Mouse (Mus musculus) monocyte, adult 59 days (primary cell): ENCODE results near the gene Trim38. TPM values are rescaled to one million over a fixed set of nuclear protein-coding genes. Genes with fewer than 3 reads are reported as not detected.

Experiments used
- total RNA-seq, 2 experiments: library from RNA; stranded (reverse); gene quantifications; one replicate each; pipeline ENCODE4 v1.2.4; 2023

Trim38 gene
- not detected for total RNA-seq

DNA sequence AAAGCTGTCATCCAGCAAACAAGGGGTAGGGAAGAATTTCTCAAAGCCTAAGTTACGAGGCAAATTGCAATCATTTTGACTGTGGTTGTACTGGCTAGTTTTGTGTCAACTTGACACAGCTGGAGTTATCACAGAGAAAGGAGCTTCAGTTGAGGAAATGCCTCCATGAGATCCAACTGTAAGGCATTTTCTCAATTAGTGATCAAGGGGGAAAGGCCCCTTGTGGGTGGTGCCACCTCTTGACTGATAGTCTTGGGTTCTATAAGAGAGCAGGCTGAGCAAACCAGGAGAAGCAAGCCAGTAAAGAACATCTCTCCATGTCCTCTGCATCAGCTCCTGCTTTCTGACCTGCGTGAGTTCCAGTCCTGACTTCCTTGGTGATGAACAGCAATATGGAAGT is at the start of gene Trim38:
Trim38 (plus strand) TSS at position 301 of the 400 bp plus-strand sequence.

DNA sequence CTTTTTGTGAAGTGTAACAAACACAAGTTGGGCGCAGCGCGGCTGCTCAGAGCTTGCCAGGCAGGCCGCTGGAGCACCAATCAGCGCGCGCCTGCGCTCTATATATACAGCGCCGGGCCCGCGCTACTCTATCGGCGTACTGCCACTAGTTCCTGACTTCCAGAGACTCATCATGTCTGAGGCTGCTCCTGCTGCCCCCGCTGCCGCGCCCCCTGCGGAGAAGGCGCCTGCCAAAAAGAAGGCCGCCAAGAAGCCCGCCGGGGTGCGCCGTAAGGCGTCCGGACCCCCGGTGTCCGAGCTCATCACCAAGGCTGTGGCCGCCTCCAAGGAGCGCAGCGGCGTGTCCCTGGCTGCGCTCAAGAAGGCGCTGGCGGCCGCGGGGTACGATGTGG is 31.0 kb upstream of the Trim38 start, which contains the start of gene Hist1h1c:
Hist1h1c (plus strand) TSS at position 132 of the 392 bp plus-strand sequence.

DNA sequence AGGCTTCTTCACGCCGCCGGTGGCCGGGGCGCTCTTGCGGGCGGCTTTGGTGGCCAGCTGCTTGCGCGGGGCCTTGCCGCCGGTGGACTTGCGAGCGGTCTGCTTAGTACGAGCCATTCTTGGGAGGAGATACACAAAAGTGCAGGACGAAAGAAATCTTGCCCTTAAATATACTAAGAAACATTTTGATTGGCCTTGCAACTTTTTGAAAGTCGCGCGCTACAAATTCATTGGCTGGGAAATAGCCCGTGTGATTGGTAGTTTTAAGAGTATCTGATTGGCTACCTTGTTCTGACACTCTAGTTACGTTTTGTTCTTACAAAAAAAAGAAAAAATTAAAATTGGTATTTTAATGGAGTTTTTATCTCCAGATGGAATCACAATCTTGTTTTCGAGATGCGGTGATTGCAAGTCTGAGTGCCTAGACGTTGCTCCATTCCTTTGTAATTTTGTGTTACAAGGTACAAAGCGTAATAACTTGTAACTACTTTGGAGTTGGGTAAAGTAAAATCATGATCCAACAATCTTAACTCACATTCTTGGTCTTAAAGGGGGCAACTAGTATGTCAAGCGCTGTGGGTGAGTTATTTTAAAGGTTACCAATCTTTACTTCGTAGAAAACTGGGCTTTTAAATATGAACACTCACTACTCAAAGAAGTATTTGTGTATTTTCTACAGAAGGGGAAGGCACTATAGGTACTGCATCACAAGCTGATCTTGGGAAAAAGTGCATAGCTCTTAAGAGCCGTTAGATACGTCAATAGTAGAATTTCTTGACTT is 24.1 kb upstream of the Trim38 start, which contains the start of gene Hist1h3c:
Hist1h3c (minus strand) TSS at position 222 of the 781 bp plus-strand sequence.

DNA sequence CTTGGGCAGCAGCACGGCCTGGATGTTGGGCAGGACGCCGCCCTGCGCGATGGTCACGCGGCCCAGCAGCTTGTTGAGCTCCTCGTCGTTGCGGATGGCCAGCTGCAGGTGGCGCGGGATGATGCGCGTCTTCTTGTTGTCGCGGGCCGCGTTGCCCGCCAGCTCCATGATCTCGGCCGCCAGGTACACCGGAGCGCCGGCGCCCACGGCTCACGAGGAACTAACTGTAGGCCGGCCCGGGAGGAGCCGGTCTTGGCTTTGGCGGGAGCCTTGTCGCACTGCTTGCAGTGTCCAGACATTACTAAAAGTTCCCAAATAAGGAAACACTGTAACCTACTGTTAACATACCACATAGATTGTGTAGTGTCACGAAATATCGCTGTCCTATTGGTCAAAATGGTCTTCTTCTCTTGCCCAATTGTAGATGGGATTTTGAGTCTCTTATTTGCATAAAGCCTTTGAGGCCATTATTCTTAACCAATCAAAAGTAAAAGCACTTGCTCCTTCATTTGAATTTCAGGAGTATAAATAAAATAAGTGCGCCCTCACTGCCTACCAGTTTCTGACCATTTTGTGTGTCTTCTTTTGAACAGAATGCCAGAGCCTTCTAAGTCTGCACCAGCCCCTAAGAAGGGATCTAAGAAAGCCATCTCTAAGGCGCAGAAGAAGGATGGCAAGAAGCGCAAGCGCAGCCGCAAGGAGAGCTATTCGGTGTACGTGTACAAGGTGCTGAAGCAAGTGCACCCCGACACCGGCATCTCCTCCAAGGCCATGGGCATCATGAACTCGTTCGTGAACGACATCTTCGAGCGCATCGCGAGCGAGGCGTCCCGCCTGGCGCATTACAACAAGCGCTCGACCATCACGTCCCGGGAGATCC is 23.3 kb upstream of the Trim38 start, which contains the start of gene Hist1h2bb:
Hist1h2bb (plus strand) TSS at position 534 of the 880 bp plus-strand sequence.

DNA sequence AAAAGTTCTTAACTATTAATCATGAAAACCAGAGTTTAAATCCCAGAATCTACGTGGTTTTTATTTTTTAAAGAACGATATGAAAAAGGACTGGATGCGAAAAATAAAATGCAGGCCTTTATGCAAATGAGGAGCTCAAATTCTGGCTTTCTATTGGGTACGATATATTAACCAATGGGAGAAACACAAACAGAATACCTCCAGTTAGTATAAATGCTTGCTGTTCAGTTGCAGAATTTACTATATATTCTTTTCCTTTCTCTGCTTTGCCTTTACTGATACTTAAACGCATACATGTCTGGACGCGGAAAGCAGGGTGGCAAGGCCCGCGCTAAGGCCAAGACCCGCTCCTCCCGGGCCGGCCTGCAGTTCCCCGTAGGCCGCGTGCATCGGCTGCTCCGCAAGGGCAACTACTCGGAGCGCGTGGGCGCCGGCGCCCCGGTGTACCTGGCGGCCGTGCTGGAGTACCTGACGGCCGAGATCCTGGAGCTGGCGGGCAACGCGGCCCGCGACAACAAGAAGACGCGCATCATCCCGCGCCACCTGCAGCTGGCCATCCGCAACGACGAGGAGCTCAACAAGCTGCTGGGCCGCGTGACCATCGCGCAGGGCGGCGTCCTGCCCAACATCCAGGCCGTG is 18.8 kb upstream of the Trim38 start, which contains the start of gene Hist1h2ab:
Hist1h2ab (plus strand) TSS at position 288 of the 639 bp plus-strand sequence.

DNA sequence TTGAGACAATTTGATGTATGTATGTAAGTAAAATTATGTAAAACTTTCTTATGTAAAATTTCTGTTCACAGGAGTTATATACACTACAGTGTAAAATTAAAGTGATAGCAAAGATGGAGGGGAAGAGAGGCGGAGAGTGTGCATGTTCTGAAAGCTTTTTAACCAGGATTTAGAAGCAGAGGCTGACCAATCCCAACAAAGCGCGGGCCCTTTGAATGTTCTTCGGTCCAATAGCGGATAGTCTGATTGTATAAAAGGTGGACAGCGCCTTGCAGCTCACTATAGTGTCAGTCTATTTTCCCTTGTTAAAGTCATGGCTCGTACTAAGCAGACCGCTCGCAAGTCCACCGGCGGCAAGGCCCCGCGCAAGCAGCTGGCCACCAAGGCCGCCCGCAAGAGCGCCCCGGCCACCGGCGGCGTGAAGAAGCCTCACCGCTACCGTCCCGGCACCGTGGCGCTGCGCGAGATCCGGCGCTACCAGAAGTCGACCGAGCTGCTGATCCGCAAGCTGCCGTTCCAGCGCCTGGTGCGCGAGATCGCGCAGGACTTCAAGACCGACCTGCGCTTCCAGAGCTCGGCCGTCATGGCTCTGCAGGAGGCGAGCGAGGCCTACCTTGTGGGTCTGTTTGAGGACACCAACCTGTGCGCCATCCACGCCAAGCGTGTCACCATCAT is 17.5 kb upstream of the Trim38 start, which contains the start of gene Hist1h3b:
Hist1h3b (plus strand) TSS at position 201 of the 675 bp plus-strand sequence.

DNA sequence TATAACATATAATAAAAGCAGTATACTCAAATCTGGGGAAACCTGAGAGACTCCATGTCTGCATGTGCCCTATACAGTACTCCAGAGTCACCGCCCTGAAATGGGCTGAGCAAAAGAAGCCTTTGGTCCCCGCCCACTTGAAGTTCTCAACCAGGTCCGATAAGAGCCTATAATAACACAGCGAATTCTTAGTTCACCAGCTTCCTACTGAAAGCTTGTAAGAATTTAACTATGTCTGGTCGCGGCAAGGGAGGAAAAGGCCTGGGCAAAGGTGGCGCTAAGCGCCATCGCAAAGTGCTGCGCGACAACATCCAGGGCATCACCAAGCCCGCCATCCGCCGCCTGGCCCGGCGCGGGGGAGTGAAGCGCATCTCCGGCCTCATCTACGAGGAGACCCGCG is 12.9 kb upstream of the Trim38 start, which contains the start of gene Hist1h4b:
Hist1h4b (plus strand) TSS at position 224 of the 400 bp plus-strand sequence.

DNA sequence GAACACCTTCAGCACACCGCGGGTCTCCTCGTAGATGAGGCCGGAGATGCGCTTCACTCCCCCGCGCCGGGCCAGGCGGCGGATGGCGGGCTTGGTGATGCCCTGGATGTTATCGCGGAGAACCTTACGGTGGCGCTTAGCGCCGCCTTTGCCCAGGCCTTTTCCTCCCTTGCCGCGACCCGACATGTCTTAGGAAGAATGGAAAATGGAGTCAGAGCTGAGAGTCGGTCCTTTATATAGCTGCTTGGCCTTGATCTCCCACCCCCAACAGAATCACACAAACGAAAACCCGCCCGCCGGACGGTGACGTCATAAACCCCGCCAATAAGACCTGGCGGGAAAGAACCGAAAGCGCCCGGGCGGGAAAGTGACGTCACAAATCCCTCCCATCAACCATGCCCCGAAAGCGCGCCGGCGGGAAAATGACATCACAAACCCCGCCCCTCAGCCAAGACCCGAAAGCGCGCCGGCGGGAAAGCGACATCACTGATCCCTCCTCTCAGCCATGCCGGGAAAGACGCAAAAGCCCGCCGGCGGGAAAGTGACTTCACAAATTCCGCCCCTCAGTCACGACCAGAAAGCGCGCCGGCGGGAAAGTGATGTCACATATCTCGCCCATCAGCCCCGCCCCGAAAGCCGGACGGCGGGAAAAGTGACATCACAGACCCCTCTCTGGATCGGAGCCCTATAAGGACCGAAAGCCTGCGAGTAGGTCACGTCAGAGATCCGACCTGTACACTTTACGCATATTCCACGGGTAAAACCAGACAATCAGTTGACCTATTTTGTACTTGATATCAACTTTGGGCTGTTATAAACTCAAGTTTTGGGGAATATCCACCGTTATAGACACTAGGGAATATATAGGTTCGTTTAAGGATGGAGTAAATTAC is 8.5 kb upstream of the Trim38 start, which contains the start of gene Hist1h4a:
Hist1h4a (minus strand) TSS at position 259 of the 893 bp plus-strand sequence.

DNA sequence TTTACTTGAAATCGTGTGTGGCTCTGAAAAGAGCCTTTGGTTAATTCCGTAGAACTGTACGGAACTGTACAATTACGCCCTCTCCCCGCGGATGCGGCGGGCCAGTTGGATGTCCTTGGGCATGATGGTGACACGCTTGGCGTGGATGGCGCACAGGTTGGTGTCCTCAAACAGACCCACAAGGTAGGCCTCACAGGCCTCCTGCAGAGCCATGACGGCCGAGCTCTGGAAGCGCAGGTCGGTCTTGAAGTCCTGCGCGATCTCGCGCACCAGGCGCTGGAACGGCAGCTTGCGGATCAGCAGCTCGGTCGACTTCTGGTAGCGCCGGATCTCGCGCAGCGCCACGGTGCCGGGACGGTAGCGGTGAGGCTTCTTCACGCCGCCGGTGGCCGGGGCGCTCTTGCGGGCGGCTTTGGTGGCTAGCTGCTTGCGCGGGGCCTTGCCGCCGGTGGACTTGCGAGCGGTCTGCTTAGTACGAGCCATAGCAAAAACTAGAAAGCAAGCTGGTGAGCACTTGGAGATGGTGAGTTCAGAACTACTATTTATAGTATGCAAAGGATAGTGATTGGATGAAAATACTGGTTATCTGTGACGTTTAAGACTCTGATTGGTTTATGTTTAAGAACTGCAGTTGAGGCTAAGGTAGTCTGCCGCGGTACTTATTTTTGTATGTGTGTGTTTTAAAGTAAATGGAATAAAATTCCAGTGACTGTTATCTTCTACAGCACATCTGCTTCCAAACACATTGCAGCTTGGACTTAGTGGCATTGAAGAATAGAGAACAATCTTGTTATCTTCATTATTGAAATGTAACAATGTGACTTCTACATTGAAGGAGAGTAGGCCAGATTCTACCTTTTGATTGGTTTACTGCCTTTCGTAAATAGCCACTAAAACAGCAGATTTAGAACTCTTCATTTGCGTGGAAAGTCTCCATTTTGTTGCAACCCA is 7.6 kb upstream of the Trim38 start, which contains the start of gene Hist1h3a:
Hist1h3a (minus strand) TSS at position 516 of the 951 bp plus-strand sequence.

DNA sequence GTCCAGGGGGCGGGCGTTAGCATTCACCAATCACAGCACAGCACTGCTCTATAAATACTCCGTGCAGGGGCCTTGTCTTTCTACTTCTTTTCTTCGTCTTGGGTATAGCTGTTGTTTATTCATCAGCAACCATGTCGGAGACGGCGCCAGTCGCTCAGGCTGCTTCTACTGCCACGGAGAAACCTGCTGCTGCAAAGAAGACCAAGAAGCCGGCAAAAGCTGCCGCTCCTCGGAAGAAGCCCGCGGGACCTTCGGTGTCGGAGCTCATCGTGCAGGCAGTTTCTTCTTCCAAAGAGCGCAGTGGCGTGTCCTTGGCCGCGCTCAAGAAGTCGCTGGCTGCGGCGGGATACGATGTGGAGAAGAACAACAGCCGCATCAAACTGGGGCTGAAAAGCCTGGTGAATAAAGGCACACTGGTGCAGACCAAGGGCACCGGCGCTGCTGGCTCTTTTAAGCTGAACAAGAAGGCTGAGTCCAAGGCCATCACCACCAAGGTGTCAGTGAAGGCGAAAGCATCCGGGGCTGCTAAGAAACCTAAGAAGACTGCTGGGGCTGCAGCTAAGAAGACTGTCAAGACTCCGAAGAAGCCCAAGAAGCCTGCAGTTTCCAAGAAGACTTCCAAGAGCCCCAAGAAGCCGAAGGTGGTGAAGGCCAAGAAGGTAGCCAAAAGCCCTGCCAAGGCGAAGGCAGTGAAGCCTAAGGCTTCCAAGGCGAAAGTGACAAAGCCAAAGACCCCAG is 6.0 kb upstream of the Trim38 start, which contains the start of gene Hist1h1a:
Hist1h1a (plus strand) TSS at position 81 of the 738 bp plus-strand sequence.

DNA sequence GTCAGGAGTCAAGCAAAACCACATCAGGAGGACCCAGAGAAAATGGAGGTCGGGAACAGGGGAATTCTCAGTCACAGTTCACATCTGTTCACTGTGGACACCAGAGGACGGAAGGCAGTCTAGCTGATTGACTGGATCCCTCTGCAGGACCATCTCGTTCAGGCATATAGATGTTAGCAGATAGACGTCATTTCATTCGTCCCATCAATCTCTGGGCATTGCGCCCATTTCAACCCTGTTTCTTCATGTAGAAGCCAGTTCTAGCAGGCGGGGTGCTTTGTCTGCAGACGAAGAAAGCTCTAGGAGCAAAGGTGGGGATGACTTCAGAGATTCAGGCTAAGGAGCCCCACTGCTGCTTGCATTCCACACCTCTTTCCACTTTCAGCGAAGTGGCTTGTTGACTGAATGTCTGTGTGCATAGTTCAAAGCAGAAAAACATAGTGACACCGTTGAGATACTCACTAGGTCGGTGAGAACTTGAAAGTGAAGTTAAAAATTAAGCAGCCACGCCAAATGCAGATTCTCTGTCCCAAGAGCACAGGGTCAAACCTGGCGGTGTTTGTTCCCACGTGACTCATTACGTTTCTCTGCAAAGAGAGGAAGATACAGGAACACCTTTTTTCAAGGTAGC is 36.8 kb downstream of the Trim38 start, which contains the start of gene Slc17a2:
Slc17a2 (plus strand) TSS at position 572 of the 631 bp plus-strand sequence.

DNA sequence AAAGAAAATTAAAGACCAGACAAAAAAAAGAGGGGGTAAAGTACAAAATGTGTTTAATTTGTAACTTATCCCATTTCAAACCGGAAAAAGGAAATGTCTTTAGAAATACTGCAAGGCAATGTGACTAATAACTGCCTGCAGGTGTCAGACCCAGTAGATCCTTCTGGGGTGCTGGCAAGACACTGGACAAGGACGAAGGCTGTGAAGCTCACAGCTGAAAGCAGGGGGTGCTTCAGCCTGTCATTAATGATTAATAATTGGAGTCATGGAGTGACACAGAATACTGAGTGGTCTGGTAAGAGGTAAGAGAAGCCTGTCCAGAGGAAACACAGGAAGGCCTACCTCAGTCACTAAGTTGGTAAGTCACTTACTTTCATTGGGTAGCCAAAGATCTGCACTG is 69.6 kb downstream of the Trim38 start, which contains the start of gene Slc17a3:
Slc17a3 (plus strand) TSS at position 127 of the 400 bp plus-strand sequence.

Other genes with a start within 250 kb of the Trim38 start
- gene Hist1h4h, start 238.9 kb upstream of the Trim38 start, total RNA-seq = 100 to 1,000 TPM; 288 to 289 TPM
- 10 to 100 TPM; 13.0 to 16.8 TPM for gene Hist1h2af, start 236.0 kb upstream of the Trim38 start, total RNA-seq
- gene Hist1h3g, start 234.5 kb upstream of the Trim38 start, total RNA-seq = 1 to 10 TPM; 4.0 to 7.1 TPM
- 1 to 10 TPM; 5.8 to 8.7 TPM for gene Hist1h2bh, start 226.5 kb upstream of the Trim38 start, total RNA-seq
- 10 to 100 TPM; 46.7 to 47.0 TPM for gene Hist1h3f, start 225.9 kb upstream of the Trim38 start, total RNA-seq
- gene Hist1h4f, start 218.3 kb upstream of the Trim38 start, total RNA-seq = 100 to 1,000 TPM in 1 of 2 experiments, 10 to 100 TPM in 1; 82.9 to 103 TPM
- gene Hist1h1d, start 216.7 kb upstream of the Trim38 start, total RNA-seq = 10 to 100 TPM; 41.3 to 48.8 TPM
- 100 to 1,000 TPM; 229 to 249 TPM for gene Hist1h3e, start 207.5 kb upstream of the Trim38 start, total RNA-seq
- gene Hist1h2ae, start 198.7 kb upstream of the Trim38 start, total RNA-seq = 10 to 100 TPM; 17.9 to 24.4 TPM
- 100 to 1,000 TPM; 418 to 452 TPM for gene Hist1h2bg, start 198.5 kb upstream of the Trim38 start, total RNA-seq
- 100 to 1,000 TPM; 146 to 182 TPM for gene Hist1h2bf, start 195.7 kb upstream of the Trim38 start, total RNA-seq
- 10 to 100 TPM; 32.0 to 39.2 TPM for gene Hist1h2ad, start 195.5 kb upstream of the Trim38 start, total RNA-seq
- 10 to 100 TPM; 24.7 to 26.8 TPM for gene Hist1h3d, start 194.2 kb upstream of the Trim38 start, total RNA-seq
- 100 to 1,000 TPM; 179 to 193 TPM for gene Hist1h4d, start 188.3 kb upstream of the Trim38 start, total RNA-seq
- 10 to 100 TPM; 24.2 to 27.4 TPM for gene Hist1h2be, start 148.8 kb upstream of the Trim38 start, total RNA-seq
- gene Hist1h1e, start 147.4 kb upstream of the Trim38 start, total RNA-seq = 100 to 1,000 TPM; 580 to 629 TPM
- gene Hist1h2ac, start 86.0 kb upstream of the Trim38 start, total RNA-seq = 10 to 100 TPM; 16.6 to 18.1 TPM
- gene Hist1h2bc, start 85.7 kb upstream of the Trim38 start, total RNA-seq = 10 to 100 TPM; 36.5 to 38.0 TPM
- under 1 TPM in 1 of 2 experiments, not detected in 1; 0.73 TPM for gene Hist1h1t, start 74.1 kb upstream of the Trim38 start, total RNA-seq
- 100 to 1,000 TPM; 164 to 221 TPM for gene Hist1h4c, start 71.5 kb upstream of the Trim38 start, total RNA-seq
- 100 to 1,000 TPM; 136 to 146 TPM for gene Hfe, start 59.1 kb upstream of the Trim38 start, total RNA-seq
- gene Hist1h1c, start 31.1 kb upstream of the Trim38 start, total RNA-seq = 1,000 to 10,000 TPM; 1,025 to 1,075 TPM
- gene Hist1h3c, start 24.3 kb upstream of the Trim38 start, total RNA-seq = 1 to 10 TPM; 5.7 to 5.9 TPM
- 10 to 100 TPM; 58.8 to 70.5 TPM for gene Hist1h2bb, start 23.2 kb upstream of the Trim38 start, total RNA-seq
- 10 to 100 TPM; 44.8 to 51.5 TPM for gene Hist1h2ab, start 18.8 kb upstream of the Trim38 start, total RNA-seq
- 10 to 100 TPM; 32.0 to 33.9 TPM for gene Hist1h3b, start 17.6 kb upstream of the Trim38 start, total RNA-seq
- gene Hist1h4b, start 12.9 kb upstream of the Trim38 start, total RNA-seq = 100 to 1,000 TPM in 1 of 2 experiments, 10 to 100 TPM in 1; 84.1 to 109 TPM
- gene Hist1h4a, start 8.7 kb upstream of the Trim38 start, total RNA-seq = 100 to 1,000 TPM; 158 to 172 TPM
- 100 to 1,000 TPM; 333 to 340 TPM for gene Hist1h3a, start 7.5 kb upstream of the Trim38 start, total RNA-seq
- 10 to 100 TPM; 34.1 to 37.9 TPM for gene Hist1h1a, start 6.2 kb upstream of the Trim38 start, total RNA-seq
- gene Slc17a2, start 37.1 kb downstream of the Trim38 start, total RNA-seq = not detected
- not detected for gene Slc17a3, start 69.5 kb downstream of the Trim38 start, total RNA-seq
- gene Slc17a1, start 97.8 kb downstream of the Trim38 start, total RNA-seq = not detected
- not detected for gene Slc17a4, start 145.1 kb downstream of the Trim38 start, total RNA-seq
- not detected for gene Hist1h2ba, start 164.2 kb downstream of the Trim38 start, total RNA-seq
- not detected for gene Hist1h2aa, start 164.5 kb downstream of the Trim38 start, total RNA-seq
- gene Scgn, start 221.3 kb downstream of the Trim38 start, total RNA-seq = not detected